Mouse (Mus musculus): Measurements from ENCODE around the gene Lgr4. TPM values are rescaled to one million over a fixed set of nuclear protein-coding genes. Genes with fewer than 3 reads are reported as not detected.

The Lgr4 gene
- polyA plus RNA-seq, 1 experiment from 2014 or later, result 8.0 TPM

DNA sequence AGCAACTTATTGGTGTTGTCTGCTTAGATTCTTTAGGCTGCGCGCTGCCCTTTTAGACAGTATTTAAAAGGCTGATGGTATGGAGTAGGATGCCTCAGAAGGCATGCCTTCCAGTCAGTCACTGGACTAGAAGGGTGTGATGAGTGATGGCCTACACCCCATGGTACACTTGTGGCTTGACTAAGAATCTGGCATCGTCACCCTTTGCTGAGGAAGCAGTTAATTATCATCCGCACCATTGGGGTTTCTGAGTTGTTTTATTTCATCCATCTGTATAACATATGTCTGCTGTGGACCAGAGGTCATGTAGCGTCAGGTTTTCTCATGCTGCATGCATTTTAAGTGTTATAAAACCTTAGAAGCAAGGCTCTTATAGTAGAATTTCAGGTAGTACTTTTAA lies 70.5 kb downstream of the Lgr4 start:
- Histone ChIP-seq H3K9me3 (no peaks in the 10 kb centered on the region), H3K4me2 (no peak overlapping the region), H3K27ac (replicated peaks) (no peak overlapping the region), H3K9ac (no peak overlapping the region), H3K36me3 (no peaks in the 10 kb centered on the region), H3K4me1 (replicated peaks) (peaks cover 17% of the 10 kb centered on the region; the same call in 1 of the 2 replicates), H3K27me3 (no peaks in the 10 kb centered on the region), H3K4me3 (no peak overlapping the region)
- ATAC-seq (ENCODE audit: low FRiP score, low read depth), result no peak
- 64% methylated on average over 5 of the region's 5 CpGs for WGBS

- Histone ChIP-seq H3K4me2 (no peak overlapping the region), H3K36me3 (no peaks in the 10 kb centered on the region), H3K4me1 (replicated peaks) (peaks cover 17% of the 10 kb centered on the region; the same call in 1 of the 2 replicates), H3K9ac (no peak overlapping the region), H3K9me3 (no peaks in the 10 kb centered on the region), H3K4me3 (no peak overlapping the region), H3K27ac (replicated peaks) (peak overlapping the region; percentile 55; the same call in 1 of the 2 replicates), H3K27me3 (no peaks in the 10 kb centered on the region)
- 6% methylated on average over 3 of the region's 3 CpGs for WGBS
- ATAC-seq (ENCODE audit: low FRiP score, low read depth), result peak; percentile 72; the same call in 1 of the 2 replicates
Measured at GRCm38 (mm10) chr2:109989196-109989595, 71.7 kb downstream of the Lgr4 start.

GRCm38 (mm10) chr2:109989679-109990473 lies 72.4 kb downstream of the Lgr4 start:
- WGBS, result 32% methylated on average over 8 of the region's 8 CpGs
- no peak overlapping the region for H3K9ac ChIP-seq
- H3K4me1 ChIP-seq (replicated peaks), result peaks cover 17% of the 10 kb centered on the region; the same call in 1 of the 2 replicates
- H3K27me3 ChIP-seq, result no peaks in the 10 kb centered on the region
- no peak overlapping the region for H3K4me3 ChIP-seq
- H3K4me2 ChIP-seq, result no peak overlapping the region
- no peaks in the 10 kb centered on the region for H3K9me3 ChIP-seq
- H3K27ac ChIP-seq (replicated peaks), result no peak overlapping the region
- no peak for ATAC-seq (ENCODE audit: low FRiP score, low read depth)
- no peaks in the 10 kb centered on the region for H3K36me3 ChIP-seq

DNA sequence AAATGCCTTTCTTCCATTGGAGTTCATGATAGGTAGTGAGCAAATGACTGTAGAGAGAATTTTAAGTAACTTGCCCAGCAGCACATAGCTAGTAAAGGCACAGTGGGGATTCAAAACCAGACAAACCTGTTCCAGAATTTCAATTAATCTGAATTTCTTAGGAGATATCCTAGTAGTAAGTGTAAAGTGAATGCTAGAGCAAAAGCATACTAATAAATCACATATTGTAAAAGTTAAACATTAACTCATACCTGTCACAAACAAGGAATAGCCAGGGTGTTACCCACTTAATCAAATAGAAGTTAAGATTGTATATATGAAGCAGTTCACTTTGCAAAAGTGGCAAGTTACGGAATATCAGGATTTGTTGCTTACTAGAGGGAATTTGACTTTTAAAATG lies 74.3 kb downstream of the Lgr4 start:
- Histone ChIP-seq H3K4me3 (no peak overlapping the region), H3K4me2 (no peak overlapping the region), H3K27ac (replicated peaks) (no peak overlapping the region), H3K36me3 (no peaks in the 10 kb centered on the region), H3K4me1 (replicated peaks) (peaks cover 17% of the 10 kb centered on the region; the same call in 1 of the 2 replicates), H3K9me3 (no peaks in the 10 kb centered on the region), H3K9ac (no peak overlapping the region), H3K27me3 (no peaks in the 10 kb centered on the region)
- 98% methylated on average over 1 of the region's 1 CpGs for WGBS
- no peak for ATAC-seq (ENCODE audit: low FRiP score, low read depth)

GRCm38 (mm10) chr2:109992448-109993073 lies 75.1 kb downstream of the Lgr4 start:
- H3K27ac ChIP-seq (replicated peaks), result no peak overlapping the region
- H3K4me1 ChIP-seq (replicated peaks), result peaks cover 17% of the 10 kb centered on the region; the same call in 1 of the 2 replicates
- no peak overlapping the region for H3K4me3 ChIP-seq
- H3K9me3 ChIP-seq, result no peaks in the 10 kb centered on the region
- no peak for ATAC-seq (ENCODE audit: low FRiP score, low read depth)
- H3K27me3 ChIP-seq, result no peaks in the 10 kb centered on the region
- H3K4me2 ChIP-seq, result no peak overlapping the region
- WGBS, result 47% methylated on average over 11 of the region's 11 CpGs
- H3K9ac ChIP-seq, result no peak overlapping the region
- H3K36me3 ChIP-seq, result no peaks in the 10 kb centered on the region

GRCm38 (mm10) chr2:109993404-109993803 lies 76.0 kb downstream of the Lgr4 start:
- H3K36me3 ChIP-seq, result no peaks in the 10 kb centered on the region
- no peak overlapping the region for H3K4me3 ChIP-seq
- no peak overlapping the region for H3K4me2 ChIP-seq
- peaks cover 13% of the 10 kb centered on the region; the same call in 1 of the 2 replicates for H3K4me1 ChIP-seq (replicated peaks)
- H3K27me3 ChIP-seq, result no peaks in the 10 kb centered on the region
- no peak overlapping the region for H3K27ac ChIP-seq (replicated peaks)
- no peak for ATAC-seq (ENCODE audit: low FRiP score, low read depth)
- no peak overlapping the region for H3K9ac ChIP-seq
- no peaks in the 10 kb centered on the region for H3K9me3 ChIP-seq

- WGBS, result 75% methylated on average over 2 of the region's 2 CpGs
- Histone ChIP-seq H3K27me3 (no peaks in the 10 kb centered on the region), H3K4me3 (no peak overlapping the region), H3K27ac (replicated peaks) (no peak overlapping the region), H3K4me2 (no peak overlapping the region), H3K4me1 (replicated peaks) (0 out of 2 replicates have a peak, but pooled peaks cover under 1% of the 10 kb centered on the region), H3K36me3 (peaks cover 4% of the 10 kb centered on the region; the same call in 1 of the 2 replicates), H3K9ac (no peak overlapping the region), H3K9me3 (no peaks in the 10 kb centered on the region)
- no peak for ATAC-seq (ENCODE audit: low FRiP score, low read depth)
Measured at GRCm38 (mm10) chr2:109995061-109995460, 77.6 kb downstream of the Lgr4 start.

- Histone ChIP-seq H3K4me2 (no peak overlapping the region), H3K4me1 (replicated peaks) (no peaks in the 10 kb centered on the region), H3K9ac (no peak overlapping the region), H3K27me3 (no peaks in the 10 kb centered on the region), H3K36me3 (peaks cover 6% of the 10 kb centered on the region; the same call in 1 of the 2 replicates), H3K9me3 (no peaks in the 10 kb centered on the region), H3K27ac (replicated peaks) (no peak overlapping the region), H3K4me3 (no peak overlapping the region)
- ATAC-seq (ENCODE audit: low FRiP score, low read depth), result no peak
- 59% methylated on average over 12 of the region's 12 CpGs for WGBS
Measured at GRCm38 (mm10) chr2:109996411-109996810, 79.0 kb downstream of the Lgr4 start.

- 43% methylated on average over 1 of the region's 1 CpGs for WGBS
- H3K4me2 ChIP-seq, result no peak overlapping the region
- no peak overlapping the region for H3K27ac ChIP-seq (replicated peaks)
- H3K9ac ChIP-seq, result no peak overlapping the region
- peaks cover 12% of the 10 kb centered on the region; the same call in 1 of the 2 replicates for H3K36me3 ChIP-seq
- H3K9me3 ChIP-seq, result no peaks in the 10 kb centered on the region
- H3K4me1 ChIP-seq (replicated peaks), result no peaks in the 10 kb centered on the region
- no peak overlapping the region for H3K4me3 ChIP-seq
- no peak for ATAC-seq (ENCODE audit: low FRiP score, low read depth)
- no peaks in the 10 kb centered on the region for H3K27me3 ChIP-seq
Measured at GRCm38 (mm10) chr2:110004668-110005067, 87.2 kb downstream of the Lgr4 start.

- H3K4me1 ChIP-seq (replicated peaks), result no peaks in the 10 kb centered on the region
- no peak overlapping the region for H3K9ac ChIP-seq
- no peak overlapping the region for H3K4me3 ChIP-seq
- H3K4me2 ChIP-seq, result no peak overlapping the region
- no peaks in the 10 kb centered on the region for H3K9me3 ChIP-seq
- peaks cover 12% of the 10 kb centered on the region; the same call in 1 of the 2 replicates for H3K36me3 ChIP-seq
- no peak overlapping the region for H3K27ac ChIP-seq (replicated peaks)
- H3K27me3 ChIP-seq, result no peaks in the 10 kb centered on the region
- WGBS, result 71% methylated on average over 3 of the region's 3 CpGs
- ATAC-seq (ENCODE audit: low FRiP score, low read depth), result no peak
Measured at GRCm38 (mm10) chr2:110005164-110005563, 87.7 kb downstream of the Lgr4 start.

DNA sequence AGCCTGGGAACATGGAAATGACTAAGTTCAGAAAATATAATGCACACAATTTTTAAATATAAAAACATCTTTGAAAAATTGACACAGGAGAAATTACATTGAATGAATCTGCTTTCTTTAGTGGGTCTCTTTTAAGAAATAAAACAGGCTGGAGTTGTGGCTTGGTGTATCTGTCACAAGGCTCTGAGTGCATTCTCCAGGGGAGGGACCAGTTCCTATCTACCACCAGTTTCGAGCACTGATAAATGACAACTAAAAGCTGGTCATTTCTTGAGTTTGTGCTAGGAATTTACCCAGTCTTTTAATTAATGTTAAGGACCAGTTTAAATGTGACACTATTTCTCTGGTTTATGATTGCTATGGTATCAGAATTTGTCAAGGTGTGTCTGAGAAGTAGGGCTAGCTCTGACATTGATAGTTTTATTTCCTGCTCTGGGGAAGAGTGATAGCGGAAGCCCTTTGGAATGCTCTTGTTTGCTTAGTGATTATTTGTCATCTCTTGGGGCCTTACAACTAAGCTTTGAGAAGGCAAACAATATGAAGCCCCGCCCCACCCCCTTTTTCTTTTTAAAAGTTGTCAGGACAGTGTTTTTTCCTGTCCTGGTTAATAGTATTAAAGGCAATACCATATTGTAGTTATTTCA lies 88.3 kb downstream of the Lgr4 start:
- ATAC-seq (ENCODE audit: low FRiP score, low read depth), result no peak
- Histone ChIP-seq H3K4me2 (no peak overlapping the region), H3K27me3 (no peaks in the 10 kb centered on the region), H3K4me3 (no peak overlapping the region), H3K36me3 (peaks cover 12% of the 10 kb centered on the region; the same call in 1 of the 2 replicates), H3K9me3 (no peaks in the 10 kb centered on the region), H3K27ac (replicated peaks) (no peak overlapping the region), H3K9ac (no peak overlapping the region), H3K4me1 (replicated peaks) (no peaks in the 10 kb centered on the region)
- 87% methylated on average over 3 of the region's 3 CpGs for WGBS
